Mouse (Mus musculus) liver, embryonic 15.5 days (tissue): ENCODE data around the gene Rell1. TPM values are rescaled to one million over a fixed set of nuclear protein-coding genes. Genes with fewer than 3 reads are reported as not detected.
A peak's percentile ranks its signal among the peaks of the same experiment; 100 is the strongest.

Experiments
- ATAC-seq: fragments of 200-750 bp; cut with Nextera tagmentation; 2 replicates; pipeline ENCODE4 v1.8.0; 2017; ENCODE audit warnings: moderate number of reproducible peaks, mild to moderate bottlenecking, moderate library complexity; ENCODE audit not compliant: insufficient read depth
- H3K27ac ChIP-seq: fragments of 300-500 bp; sonication (generic); replicated peaks from 2 replicates; pipeline ENCODE4 v1.5.1; 2015; ENCODE audit warnings: mild to moderate bottlenecking, inconsistent platforms
- H3K27me3 ChIP-seq: fragments of 300-500 bp; sonication (generic); 2 replicates; pipeline ENCODE4 v1.6.1; 2015; ENCODE audit warnings: mild to moderate bottlenecking, inconsistent platforms
- H3K36me3 ChIP-seq: fragments of 300-500 bp; sonication (generic); replicated peaks from 2 replicates; pipeline ENCODE4 v1.6.1; 2015; ENCODE audit warnings: moderate library complexity, mild to moderate bottlenecking, inconsistent platforms
- H3K4me1 ChIP-seq: fragments of 300-500 bp; sonication (generic); replicated peaks from 2 replicates; pipeline ENCODE4 v1.6.1; 2015; ENCODE audit warnings: inconsistent platforms
- H3K4me2 ChIP-seq: fragments of 300-500 bp; sonication (generic); 2 replicates; pipeline ENCODE4 v1.6.1; 2015; ENCODE audit warnings: moderate library complexity, mild to moderate bottlenecking, inconsistent platforms
- H3K4me3 ChIP-seq: fragments of 300-500 bp; sonication (generic); replicated peaks from 2 replicates; pipeline ENCODE4 v1.5.1; 2015; ENCODE audit warnings: mild to moderate bottlenecking, inconsistent platforms
- H3K9ac ChIP-seq: fragments of 300-500 bp; sonication (generic); 2 replicates; pipeline ENCODE4 v1.6.1; 2015; ENCODE audit warnings: moderate library complexity, mild to moderate bottlenecking, inconsistent platforms
- H3K9me3 ChIP-seq: fragments of 300-500 bp; sonication (generic); replicated peaks from 2 replicates; pipeline ENCODE4 v1.6.1; 2016; ENCODE audit warnings: inconsistent platforms
- WGBS: fragments of 180-500 bp; shearing (Covaris S2); methylation state at CpG from one replicate; pipeline ENCODE4 v1.1.7; 2015; ENCODE audit warnings: mixed read lengths; ENCODE audit not compliant: insufficient replicate concordance; 5-methylcytosine and 5-hydroxymethylcytosine counted together
- polyA plus RNA-seq: library from polyadenylated mRNA; unstranded; fragments of >200 nt; fragmentation: Nextera tagmentation; extraction: Ambion mirVana; gene quantifications from 2 replicates; pipeline ENCODE4 v1.2.1, GENCODE M21; 2015

Rell1 gene
- 8.8 and 9.2 TPM in 2 replicates for polyA plus RNA-seq

DNA sequence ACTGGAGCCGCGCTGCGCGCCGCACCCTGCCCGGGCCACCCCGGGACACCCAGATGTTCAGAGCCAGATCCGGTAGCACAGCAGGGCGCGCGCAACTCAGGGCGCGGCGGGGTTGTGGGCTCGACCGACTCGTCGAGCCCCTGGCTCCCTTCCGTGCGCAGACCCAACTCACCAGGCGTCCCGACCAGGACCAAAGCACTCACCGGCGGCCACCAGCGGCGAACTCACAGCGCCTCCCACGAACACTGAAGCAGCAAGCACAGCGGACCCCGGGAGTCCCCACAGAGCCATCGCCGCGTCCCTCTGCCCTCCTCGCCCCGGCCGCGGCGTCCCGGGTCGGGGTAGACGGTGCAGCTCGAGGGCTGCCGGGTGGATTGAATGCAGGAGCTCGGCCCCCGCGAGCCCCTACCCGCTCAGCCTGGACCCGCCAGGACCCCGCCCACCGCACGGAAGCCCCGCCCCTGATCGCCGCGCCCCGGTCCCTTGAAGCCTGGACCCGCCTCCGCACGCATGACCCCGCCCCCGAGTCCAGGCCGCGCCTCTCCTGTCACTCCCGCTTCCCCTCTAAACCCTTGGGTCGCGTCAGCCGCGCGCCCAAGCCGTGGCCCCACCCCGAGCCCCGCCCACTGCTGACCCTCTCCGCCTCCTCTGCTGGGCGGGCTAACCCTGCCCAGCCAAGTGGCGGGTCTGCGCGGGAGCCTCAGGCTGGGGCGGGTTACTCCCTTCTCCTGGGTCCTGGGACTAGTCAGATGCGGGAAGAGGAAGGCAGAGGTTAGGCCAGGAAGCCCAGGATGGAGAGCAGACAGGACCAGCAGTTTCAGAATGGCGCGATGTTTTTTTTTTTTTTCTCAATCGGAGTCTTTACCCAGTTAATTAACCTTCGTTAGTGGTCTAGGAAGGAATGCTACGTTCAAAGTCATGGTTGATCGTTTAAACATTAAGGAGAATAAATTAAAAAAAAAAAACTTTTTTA lies at the start of gene Rell1:
Rell1 (minus strand) TSS at position 455 of the 973 bp plus-strand sequence.
- ATAC-seq = peak; percentile 92
- WGBS = under 1% methylated on average over 83 of the region's 85 CpGs

GRCm38 (mm10) chr5:64012596-64013366 lies 44.1 kb upstream of the Rell1 start:
- H3K4me2 ChIP-seq = no peak overlapping the region
- H3K27ac ChIP-seq = no peak overlapping the region
- H3K9me3 ChIP-seq = no peaks in the 10 kb centered on the region
- 68% methylated on average over 12 of the region's 13 CpGs for WGBS
- no peaks in the 10 kb centered on the region for H3K27me3 ChIP-seq
- ATAC-seq = no peak
- H3K36me3 ChIP-seq = no peaks in the 10 kb centered on the region
- H3K9ac ChIP-seq = no peak overlapping the region
- no peaks in the 10 kb centered on the region for H3K4me1 ChIP-seq
- H3K4me3 ChIP-seq = no peak overlapping the region

More for the DNA sequence above, at the start of gene Rell1:
- H3K4me1 ChIP-seq = peaks cover 44% of the 10 kb centered on the region
- no peaks in the 10 kb centered on the region for H3K36me3 ChIP-seq
- H3K9me3 ChIP-seq = no peaks in the 10 kb centered on the region
- peak within 1 kb of the TSS; percentile 84 for H3K4me3 ChIP-seq
- H3K27ac ChIP-seq = peak within 1 kb of the TSS; percentile 78
- 0 out of 2 replicates have a peak, but pooled peaks cover 6% of the 10 kb centered on the region for H3K27me3 ChIP-seq
- H3K4me2 ChIP-seq = peak within 1 kb of the TSS; percentile 88
- H3K9ac ChIP-seq = peak within 1 kb of the TSS; percentile 75

DNA sequence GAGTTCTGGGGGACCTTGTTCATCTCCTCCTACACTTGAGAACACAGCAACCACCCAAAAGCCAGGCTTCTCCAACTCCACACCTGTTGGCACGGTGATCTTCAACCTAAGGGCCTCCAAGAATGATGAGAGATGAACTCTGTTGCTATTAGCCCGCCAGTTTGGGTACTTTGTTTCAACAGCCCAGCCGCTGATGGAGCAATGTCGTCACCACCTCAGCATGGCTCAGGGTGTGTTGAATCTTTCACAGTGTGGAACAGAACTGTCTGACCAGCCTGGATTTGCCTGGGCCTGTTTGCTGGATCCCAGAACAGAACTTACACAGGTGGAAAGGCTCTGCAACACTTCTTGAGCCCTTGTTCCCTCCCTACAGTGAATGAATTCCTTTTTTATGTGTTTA lies 37.9 kb upstream of the Rell1 start:
- Histone ChIP-seq H3K4me2 (no peak overlapping the region), H3K9ac (no peak overlapping the region), H3K9me3 (no peaks in the 10 kb centered on the region), H3K27me3 (no peaks in the 10 kb centered on the region), H3K4me3 (no peak overlapping the region), H3K36me3 (no peaks in the 10 kb centered on the region), H3K27ac (no peak overlapping the region), H3K4me1 (no peaks in the 10 kb centered on the region)
- 62% methylated on average over 4 of the region's 4 CpGs for WGBS
- no peak for ATAC-seq

GRCm38 (mm10) chr5:64003302-64003701 lies 34.6 kb upstream of the Rell1 start:
- Histone ChIP-seq H3K4me1 (no peaks in the 10 kb centered on the region), H3K9me3 (no peaks in the 10 kb centered on the region), H3K4me2 (no peak overlapping the region), H3K27ac (no peak overlapping the region), H3K27me3 (no peaks in the 10 kb centered on the region), H3K36me3 (no peaks in the 10 kb centered on the region), H3K9ac (no peak overlapping the region), H3K4me3 (no peak overlapping the region)
- ATAC-seq = no peak
- WGBS = 72% methylated on average over 8 of the region's 8 CpGs

DNA sequence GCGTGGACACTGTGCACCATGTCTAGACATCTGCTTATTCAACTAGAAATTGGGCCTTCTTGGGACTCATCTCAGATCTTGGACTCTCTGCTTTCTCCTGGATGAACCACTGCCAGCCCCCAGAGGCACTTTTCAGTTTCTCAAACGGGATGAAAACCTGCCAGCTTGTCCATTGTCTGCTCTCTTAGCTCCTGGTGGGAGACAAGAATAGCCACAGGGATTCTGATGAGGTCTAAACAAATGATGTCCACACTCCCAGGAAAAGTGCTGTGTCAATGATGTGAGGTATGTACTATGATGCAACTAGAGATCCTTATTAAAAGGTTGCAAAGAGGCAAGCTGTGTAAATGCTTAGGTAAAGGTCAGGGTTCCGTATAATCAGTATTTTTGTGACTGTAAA lies 25.2 kb upstream of the Rell1 start:
- no peak for ATAC-seq

GRCm38 (mm10) chr5:63990675-63991074 lies 22.0 kb upstream of the Rell1 start:
- no peak for ATAC-seq

More for the DNA sequence above, 25.2 kb upstream of the Rell1 start:
- H3K27me3 ChIP-seq = no peaks in the 10 kb centered on the region
- no peaks in the 10 kb centered on the region for H3K4me1 ChIP-seq
- no peak overlapping the region for H3K9ac ChIP-seq
- no peak overlapping the region for H3K27ac ChIP-seq
- H3K9me3 ChIP-seq = no peaks in the 10 kb centered on the region
- no peak overlapping the region for H3K4me3 ChIP-seq
- H3K36me3 ChIP-seq = no peaks in the 10 kb centered on the region
- no peak overlapping the region for H3K4me2 ChIP-seq
- WGBS = 52% methylated on average over 3 of the region's 3 CpGs

GRCm38 (mm10) chr5:63986337-63986736 lies 17.6 kb upstream of the Rell1 start:
- 63% methylated on average over 6 of the region's 6 CpGs for WGBS

More at GRCm38 (mm10) chr5:63990675-63991074, 22.0 kb upstream of the Rell1 start:
- Histone ChIP-seq H3K4me2 (no peak overlapping the region), H3K4me3 (no peak overlapping the region), H3K4me1 (no peaks in the 10 kb centered on the region), H3K27me3 (no peaks in the 10 kb centered on the region), H3K9ac (no peak overlapping the region), H3K9me3 (no peaks in the 10 kb centered on the region), H3K27ac (no peak overlapping the region), H3K36me3 (no peaks in the 10 kb centered on the region)
- WGBS = 46% methylated on average over 3 of the region's 3 CpGs

GRCm38 (mm10) chr5:63982296-63982695 lies 13.6 kb upstream of the Rell1 start:
- Histone ChIP-seq H3K27ac (no peak overlapping the region), H3K9me3 (no peaks in the 10 kb centered on the region), H3K4me3 (no peak overlapping the region), H3K4me2 (no peak overlapping the region), H3K27me3 (no peaks in the 10 kb centered on the region), H3K4me1 (no peaks in the 10 kb centered on the region), H3K36me3 (no peaks in the 10 kb centered on the region), H3K9ac (no peak overlapping the region)
- 58% methylated on average over 11 of the region's 11 CpGs for WGBS
- no peak for ATAC-seq

More at GRCm38 (mm10) chr5:63986337-63986736, 17.6 kb upstream of the Rell1 start:
- ATAC-seq = no peak
- Histone ChIP-seq H3K9me3 (no peaks in the 10 kb centered on the region), H3K36me3 (no peaks in the 10 kb centered on the region), H3K9ac (no peak overlapping the region), H3K4me1 (no peaks in the 10 kb centered on the region), H3K4me2 (no peak overlapping the region), H3K27me3 (no peaks in the 10 kb centered on the region), H3K4me3 (no peak overlapping the region), H3K27ac (no peak overlapping the region)

GRCm38 (mm10) chr5:63970991-63971390 lies 2.3 kb upstream of the Rell1 start:
- H3K9ac ChIP-seq = no peak overlapping the region
- H3K36me3 ChIP-seq = no peaks in the 10 kb centered on the region
- no peaks in the 10 kb centered on the region for H3K9me3 ChIP-seq
- peaks cover 44% of the 10 kb centered on the region for H3K4me1 ChIP-seq
- ATAC-seq = no peak
- WGBS = 78% methylated on average over 2 of the region's 2 CpGs
- no peak overlapping the region for H3K27ac ChIP-seq
- 0 out of 2 replicates have a peak, but pooled peaks cover 6% of the 10 kb centered on the region for H3K27me3 ChIP-seq
- no peak overlapping the region for H3K4me3 ChIP-seq
- H3K4me2 ChIP-seq = no peak overlapping the region

GRCm38 (mm10) chr5:63970281-63970732 lies 1.6 kb upstream of the Rell1 start:
- ATAC-seq = no peak
- H3K27ac ChIP-seq = peak overlapping the region; percentile 26; the same call in 1 of the 2 replicates

More at GRCm38 (mm10) chr5:63970281-63970732, 1.6 kb upstream of the Rell1 start:
- Histone ChIP-seq H3K4me3 (no peak overlapping the region), H3K27me3 (0 out of 2 replicates have a peak, but pooled peaks cover 6% of the 10 kb centered on the region), H3K36me3 (no peaks in the 10 kb centered on the region), H3K9ac (no peak overlapping the region), H3K4me2 (peak overlapping the region; percentile 32; the same call in 1 of the 2 replicates), H3K4me1 (peaks cover 44% of the 10 kb centered on the region), H3K9me3 (no peaks in the 10 kb centered on the region)
- 6% methylated on average over 7 of the region's 7 CpGs for WGBS
